Mouse (Mus musculus): ENCODE measurements around the gene Ttc7b. TPM values are rescaled to one million over a fixed set of nuclear protein-coding genes. Genes with fewer than 3 reads are reported as not detected.

Gene Ttc7b
- polyA plus RNA-seq, 1 experiment = 52.4 TPM

DNA sequence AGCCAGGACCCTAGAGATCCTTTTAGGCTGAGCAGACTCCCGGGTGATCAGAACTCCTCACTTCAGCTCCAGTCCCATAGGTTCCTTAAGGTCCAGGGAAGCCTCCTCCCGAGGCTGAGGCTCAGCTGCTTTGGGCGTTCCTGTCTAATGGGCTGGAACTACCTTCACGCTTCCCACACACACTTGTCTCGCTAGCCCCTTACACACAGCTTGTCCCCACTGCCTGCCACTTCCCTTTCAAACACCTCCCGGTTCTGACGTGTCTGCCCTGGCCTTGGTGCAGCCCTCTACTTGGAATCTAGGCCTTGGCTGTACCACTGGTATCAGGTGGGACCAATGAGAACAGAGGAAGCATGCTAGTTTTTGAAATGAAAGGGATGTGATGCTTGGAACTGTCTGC is 38.4 kb downstream of the Ttc7b start:
- H3K4me3 ChIP-seq (replicated peaks; ENCODE audit: extremely low read depth, low read depth, low read length) = no peak overlapping the region
- WGBS = 70% methylated on average over 7 of the region's 7 CpGs
- H3K4me1 ChIP-seq (ENCODE audit: control insufficient read depth, insufficient read depth, low read length) = peaks cover 6% of the 10 kb centered on the region; the same call in 1 of the 2 replicates
- TF ChIP-seq CTCF (IDR thresholded peaks at IDR 0.05; ENCODE audit: insufficient read depth, low read length) (no peak), POLR2A (IDR thresholded peaks at IDR 0.05; ENCODE audit: borderline replicate concordance, extremely low read depth, low read depth, low read length) (no peak)
- DNase-seq = no peak

DNA sequence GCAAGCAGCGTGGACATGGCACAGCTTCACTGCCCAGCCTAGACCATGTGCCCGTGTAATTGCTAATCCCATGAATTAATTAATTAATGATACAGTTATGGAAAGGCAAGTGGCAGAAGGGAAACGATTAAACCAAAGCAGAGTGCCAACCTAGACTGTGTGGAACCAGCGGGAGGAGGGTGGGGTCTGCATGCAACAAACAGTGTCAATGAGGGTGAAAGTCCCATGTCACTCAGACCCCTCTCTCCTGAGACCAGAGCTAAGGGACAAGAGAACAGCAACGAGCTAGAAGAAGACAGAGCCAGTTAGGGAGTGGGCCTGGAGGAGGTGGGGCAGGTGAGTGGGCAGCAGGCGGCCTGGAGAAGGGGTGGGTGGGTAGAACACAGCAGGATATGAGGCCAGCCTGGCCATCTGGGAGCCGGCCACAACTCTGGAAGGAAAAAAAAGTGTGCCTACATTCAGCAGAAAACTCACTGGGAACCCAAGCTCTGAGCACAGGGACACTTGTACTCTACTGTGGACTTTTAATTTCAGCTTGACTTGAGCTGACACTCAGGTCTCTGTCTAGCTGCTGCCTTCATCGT is 39.1 kb downstream of the Ttc7b start:
- Histone ChIP-seq H3K4me3 (replicated peaks; ENCODE audit: extremely low read depth, low read depth, low read length) (no peak overlapping the region), H3K4me1 (ENCODE audit: control insufficient read depth, insufficient read depth, low read length) (peaks cover 6% of the 10 kb centered on the region; the same call in 1 of the 2 replicates)
- 79% methylated on average over 8 of the region's 8 CpGs for WGBS
- TF ChIP-seq CTCF (IDR thresholded peaks at IDR 0.05; ENCODE audit: insufficient read depth, low read length) = no peak
- no peak for TF ChIP-seq POLR2A (IDR thresholded peaks at IDR 0.05; ENCODE audit: borderline replicate concordance, extremely low read depth, low read depth, low read length)
- DNase-seq = no peak

DNA sequence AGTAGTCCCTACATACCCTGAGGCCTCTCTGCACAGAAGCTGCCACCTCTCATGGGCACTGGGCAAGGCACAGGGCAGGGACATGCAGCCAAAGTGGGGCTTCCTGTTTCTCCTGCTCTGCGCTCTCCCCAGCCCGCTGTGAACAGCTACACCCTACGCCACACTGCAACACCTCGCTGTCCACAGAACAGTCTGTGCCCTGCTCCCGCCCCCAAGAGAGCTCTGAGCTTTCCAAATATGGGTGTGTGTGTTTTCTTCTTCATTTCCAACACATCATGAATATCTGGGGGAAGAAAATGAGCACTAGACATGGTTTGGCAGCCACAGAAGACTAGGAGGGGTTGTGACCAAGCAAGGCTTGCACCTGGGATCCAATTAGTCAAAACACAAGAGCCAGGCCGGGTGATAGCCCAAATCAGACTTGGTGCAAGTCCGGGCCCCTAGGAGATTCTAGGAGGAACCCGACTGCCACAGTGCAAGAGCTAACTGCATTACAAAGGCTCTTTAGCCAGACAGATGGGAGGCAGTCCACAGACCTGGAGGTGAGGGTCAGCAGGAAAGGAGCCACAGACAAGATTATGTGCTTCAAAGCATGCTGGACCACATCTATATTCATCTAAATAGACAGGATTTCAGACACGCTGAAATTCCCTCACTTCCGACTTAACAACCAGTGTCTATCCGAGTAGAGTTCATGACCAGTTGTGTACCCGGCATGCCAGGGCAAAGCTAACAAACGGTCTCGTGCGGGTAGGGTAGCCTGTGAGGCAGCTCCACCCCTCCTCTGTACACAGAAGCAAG is 39.8 kb downstream of the Ttc7b start:
- Histone ChIP-seq H3K4me3 (replicated peaks; ENCODE audit: extremely low read depth, low read depth, low read length) (no peak overlapping the region), H3K4me1 (ENCODE audit: control insufficient read depth, insufficient read depth, low read length) (peaks cover 6% of the 10 kb centered on the region)
- no peak for DNase-seq
- WGBS = 65% methylated on average over 15 of the region's 15 CpGs
- no peak for TF ChIP-seq CTCF (IDR thresholded peaks at IDR 0.05; ENCODE audit: insufficient read depth, low read length)
- no peak for TF ChIP-seq POLR2A (IDR thresholded peaks at IDR 0.05; ENCODE audit: borderline replicate concordance, extremely low read depth, low read depth, low read length)

DNA sequence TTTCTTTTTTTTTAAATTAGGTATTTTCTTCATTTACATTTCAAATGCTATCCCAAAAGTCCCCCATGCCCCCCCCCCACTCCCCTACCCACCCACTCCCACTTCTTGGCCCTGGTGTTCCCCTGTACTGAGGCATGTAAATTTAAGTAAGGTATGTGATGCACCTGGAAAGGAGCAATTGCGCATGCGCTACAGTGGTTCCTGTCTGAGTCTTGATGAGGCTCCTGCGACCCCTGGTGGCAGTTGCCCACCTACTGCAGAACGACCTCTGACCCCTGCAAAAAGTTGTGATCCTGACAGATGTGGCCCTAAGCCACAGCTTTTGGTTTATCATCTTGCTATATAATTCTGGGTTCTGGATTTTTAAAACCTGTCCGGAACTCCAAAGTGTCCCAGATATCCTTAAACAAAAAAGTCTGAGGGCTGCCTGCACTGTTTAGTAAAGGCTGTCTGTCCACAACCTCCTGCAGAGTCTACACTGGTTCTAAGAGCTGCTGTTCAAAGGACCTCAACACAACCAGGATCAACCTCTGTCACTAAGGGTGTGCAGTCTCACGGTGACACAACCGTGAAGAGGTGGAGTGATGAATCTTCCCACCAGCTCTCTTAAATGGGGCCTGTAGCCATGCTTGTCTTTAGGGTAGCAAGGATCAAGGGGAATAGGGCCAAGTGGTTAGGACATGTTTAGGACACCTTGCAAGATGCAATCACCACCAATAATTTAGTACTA is 40.6 kb downstream of the Ttc7b start:
- no peak for TF ChIP-seq POLR2A (IDR thresholded peaks at IDR 0.05; ENCODE audit: borderline replicate concordance, extremely low read depth, low read depth, low read length)
- peak; percentile 89 for TF ChIP-seq CTCF (IDR thresholded peaks at IDR 0.05; ENCODE audit: insufficient read depth, low read length)
- peaks cover 10% of the 10 kb centered on the region for H3K4me1 ChIP-seq (ENCODE audit: control insufficient read depth, insufficient read depth, low read length)
- 49% methylated on average over 7 of the region's 7 CpGs for WGBS
- DNase-seq = peak; percentile 39
- H3K4me3 ChIP-seq (replicated peaks; ENCODE audit: extremely low read depth, low read depth, low read length) = no peak overlapping the region

DNA sequence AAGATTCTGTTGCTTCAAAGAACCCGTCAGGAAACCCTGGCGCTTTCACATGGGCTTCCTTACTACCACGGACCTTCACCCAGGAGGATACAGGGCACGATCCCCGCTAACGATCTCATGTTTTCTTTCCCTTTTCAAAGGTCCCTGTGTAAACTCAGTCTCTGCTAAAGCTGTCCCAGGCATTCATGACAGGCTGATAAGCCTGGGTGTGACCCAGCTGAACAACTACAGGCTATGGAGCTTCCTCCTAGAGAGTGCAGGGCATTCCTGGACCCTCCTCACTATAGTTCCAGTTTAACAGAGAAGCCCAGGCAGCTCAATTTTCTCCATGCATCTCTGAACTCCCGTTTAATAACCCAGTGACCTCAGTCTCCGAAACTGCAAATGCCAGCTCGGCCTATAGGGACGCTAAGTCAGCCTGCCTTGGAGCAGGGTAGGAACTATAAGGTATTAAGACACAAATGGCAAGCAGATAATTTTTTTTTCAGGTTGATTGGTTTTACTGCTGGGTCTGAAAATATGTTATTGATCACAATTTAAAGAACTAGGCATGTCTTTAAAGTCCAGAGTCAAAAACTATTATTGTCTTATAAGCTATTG is 41.3 kb downstream of the Ttc7b start:
- no peak for DNase-seq
- H3K4me3 ChIP-seq (replicated peaks; ENCODE audit: extremely low read depth, low read depth, low read length) = no peak overlapping the region
- TF ChIP-seq CTCF (IDR thresholded peaks at IDR 0.05; ENCODE audit: insufficient read depth, low read length) = no peak
- no peak for TF ChIP-seq POLR2A (IDR thresholded peaks at IDR 0.05; ENCODE audit: borderline replicate concordance, extremely low read depth, low read depth, low read length)
- 55% methylated on average over 10 of the region's 10 CpGs for WGBS
- H3K4me1 ChIP-seq (ENCODE audit: control insufficient read depth, insufficient read depth, low read length) = peaks cover 15% of the 10 kb centered on the region

DNA sequence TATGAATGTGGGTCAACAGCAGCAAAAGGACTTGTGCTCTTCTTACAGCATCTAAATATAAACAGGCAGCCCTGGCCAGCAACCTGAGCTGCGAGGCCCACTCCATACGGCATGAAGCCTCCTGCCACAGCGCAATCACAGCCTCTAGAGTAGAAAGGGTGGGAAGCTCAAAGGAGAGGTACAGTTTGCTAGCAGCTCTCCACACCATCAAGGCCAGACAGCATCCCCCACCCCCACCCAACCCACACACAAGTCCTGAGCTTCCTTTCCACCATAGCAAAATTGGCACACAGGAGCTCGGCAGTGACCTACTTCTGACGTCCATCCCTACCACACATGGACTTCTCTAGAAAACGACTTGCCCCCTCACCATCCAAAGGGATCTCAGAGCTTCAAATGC is 42.0 kb downstream of the Ttc7b start:
- no peak for DNase-seq
- Histone ChIP-seq H3K4me3 (replicated peaks; ENCODE audit: extremely low read depth, low read depth, low read length) (no peak overlapping the region), H3K4me1 (ENCODE audit: control insufficient read depth, insufficient read depth, low read length) (peaks cover 15% of the 10 kb centered on the region)
- 65% methylated on average over 6 of the region's 6 CpGs for WGBS
- TF ChIP-seq POLR2A (IDR thresholded peaks at IDR 0.05; ENCODE audit: borderline replicate concordance, extremely low read depth, low read depth, low read length) (no peak), CTCF (IDR thresholded peaks at IDR 0.05; ENCODE audit: insufficient read depth, low read length) (no peak)

DNA sequence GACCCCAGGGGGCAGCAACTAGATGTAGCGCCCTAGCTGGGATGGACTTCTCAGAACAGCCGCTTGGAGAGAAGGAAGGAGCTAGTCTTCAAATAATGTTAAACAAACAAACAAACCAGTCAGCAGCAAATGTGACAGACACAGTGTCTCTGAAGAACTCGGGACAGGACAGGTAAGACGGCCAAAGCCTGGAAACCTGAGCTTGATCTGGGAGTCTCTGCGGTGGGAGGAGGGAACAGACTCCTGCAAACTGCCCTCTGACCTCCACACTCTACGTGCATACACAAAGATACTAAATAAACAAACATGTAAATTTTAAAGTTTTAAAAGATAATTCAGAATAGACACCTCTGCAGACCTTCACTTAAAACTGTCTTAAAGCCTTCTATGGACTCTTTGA is 42.5 kb downstream of the Ttc7b start:
- Histone ChIP-seq H3K4me3 (replicated peaks; ENCODE audit: extremely low read depth, low read depth, low read length) (no peak overlapping the region), H3K4me1 (ENCODE audit: control insufficient read depth, insufficient read depth, low read length) (peaks cover 15% of the 10 kb centered on the region)
- TF ChIP-seq CTCF (IDR thresholded peaks at IDR 0.05; ENCODE audit: insufficient read depth, low read length) (no peak), POLR2A (IDR thresholded peaks at IDR 0.05; ENCODE audit: borderline replicate concordance, extremely low read depth, low read depth, low read length) (no peak)
- 82% methylated on average over 6 of the region's 6 CpGs for WGBS
- no peak for DNase-seq

DNA sequence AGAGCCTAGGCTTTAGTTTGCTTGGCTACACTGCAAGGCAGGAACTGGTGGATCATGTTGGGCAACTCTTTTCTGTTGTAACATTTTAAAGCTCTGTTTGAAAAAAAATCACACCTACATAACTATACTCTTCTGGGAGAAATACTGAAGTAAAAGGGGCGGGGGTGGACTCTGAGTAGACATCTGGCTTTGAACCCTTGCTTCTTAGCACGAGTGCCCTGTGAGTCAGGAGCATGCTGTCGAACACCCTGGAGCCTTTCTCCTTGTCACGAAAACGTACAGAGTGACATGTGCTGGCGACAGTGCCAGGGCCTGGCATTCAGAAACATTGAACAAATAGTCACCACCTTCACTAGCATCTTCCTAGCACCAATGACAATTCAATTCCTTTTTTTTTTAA is 43.2 kb downstream of the Ttc7b start:
- peaks cover 15% of the 10 kb centered on the region for H3K4me1 ChIP-seq (ENCODE audit: control insufficient read depth, insufficient read depth, low read length)
- 69% methylated on average over 6 of the region's 6 CpGs for WGBS
- TF ChIP-seq CTCF (IDR thresholded peaks at IDR 0.05; ENCODE audit: insufficient read depth, low read length) (no peak), POLR2A (IDR thresholded peaks at IDR 0.05; ENCODE audit: borderline replicate concordance, extremely low read depth, low read depth, low read length) (no peak)
- no peak overlapping the region for H3K4me3 ChIP-seq (replicated peaks; ENCODE audit: extremely low read depth, low read depth, low read length)
- no peak for DNase-seq

DNA sequence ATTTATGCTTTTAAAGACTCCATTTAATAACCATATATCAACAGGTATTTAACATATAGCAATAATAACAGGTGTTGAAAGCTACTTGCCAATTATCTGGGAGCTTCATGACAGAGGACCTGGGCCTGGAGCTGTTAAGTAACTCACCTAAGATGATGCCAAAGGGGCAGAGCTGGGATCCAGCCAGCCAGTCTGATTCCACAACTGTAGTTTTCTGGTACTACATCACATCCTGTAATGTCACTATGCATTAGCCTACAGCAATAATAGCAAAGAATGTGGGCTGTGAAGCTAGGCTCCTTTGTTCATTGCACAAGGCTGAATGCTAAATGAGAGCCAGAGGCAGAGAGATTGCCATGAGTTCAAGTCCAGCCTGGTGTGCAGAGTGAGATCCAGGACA is 44.3 kb downstream of the Ttc7b start:
- H3K4me3 ChIP-seq (replicated peaks; ENCODE audit: extremely low read depth, low read depth, low read length) = no peak overlapping the region
- TF ChIP-seq POLR2A (IDR thresholded peaks at IDR 0.05; ENCODE audit: borderline replicate concordance, extremely low read depth, low read depth, low read length) (no peak), CTCF (IDR thresholded peaks at IDR 0.05; ENCODE audit: insufficient read depth, low read length) (no peak)
- no peak for DNase-seq
- H3K4me1 ChIP-seq (ENCODE audit: control insufficient read depth, insufficient read depth, low read length) = peaks cover 15% of the 10 kb centered on the region
